Mouse (Mus musculus): ENCODE results near the gene Pramel3.
"Not testable (repeated sequence)": the region's sequence is repeated elsewhere in the genome, so short reads cannot be mapped to it uniquely, and the experiment has no call there.

Pramel3 gene

DNA sequence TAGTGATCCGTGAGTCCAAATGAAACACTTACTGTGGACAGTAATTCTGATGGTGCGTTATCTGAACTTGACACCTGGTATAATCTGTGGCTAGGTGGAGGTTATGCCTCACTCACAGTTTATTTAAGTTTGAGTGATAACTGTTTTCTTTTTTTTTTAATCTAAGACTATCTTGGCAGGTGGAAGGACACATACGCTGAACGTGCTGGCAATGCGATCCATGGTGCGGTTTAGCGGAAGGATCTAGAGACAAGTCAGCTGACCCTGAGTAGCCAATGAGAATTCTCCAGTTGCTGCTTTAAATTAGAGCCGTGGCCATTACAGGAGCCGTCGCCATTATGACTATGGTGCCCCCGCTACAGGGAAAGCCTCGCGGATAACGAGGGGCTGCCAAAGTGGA lies at the start of gene Pramel3:
Gene Pramel3, plus strand, starts transcription at position 301 of the 400 bp plus-strand sequence.
- not testable (repeated sequence) for DNase-seq (ENCODE audit: inconsistent ontology term)

DNA sequence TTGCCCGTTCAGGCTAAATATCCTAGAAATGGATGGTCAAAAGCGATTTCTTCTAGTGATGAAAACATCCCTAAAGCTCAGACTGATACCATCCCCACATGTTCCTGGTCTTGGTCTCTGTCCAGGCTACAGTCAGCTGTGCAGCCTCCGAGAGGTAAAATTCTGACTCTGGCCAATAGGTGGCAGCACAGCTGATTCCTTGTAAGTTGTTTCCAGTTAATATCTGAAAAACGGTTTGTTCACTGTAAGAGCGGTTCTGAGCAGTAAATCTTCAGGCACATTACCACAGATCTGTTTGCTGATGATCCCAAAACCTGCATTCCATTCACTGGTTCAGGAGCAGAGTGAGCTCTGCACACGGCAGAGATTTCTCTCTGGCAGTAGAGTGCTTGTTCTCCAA lies 58.6 kb downstream of the Pramel3 start:
- not testable (repeated sequence) for DNase-seq (ENCODE audit: inconsistent ontology term)

DNA sequence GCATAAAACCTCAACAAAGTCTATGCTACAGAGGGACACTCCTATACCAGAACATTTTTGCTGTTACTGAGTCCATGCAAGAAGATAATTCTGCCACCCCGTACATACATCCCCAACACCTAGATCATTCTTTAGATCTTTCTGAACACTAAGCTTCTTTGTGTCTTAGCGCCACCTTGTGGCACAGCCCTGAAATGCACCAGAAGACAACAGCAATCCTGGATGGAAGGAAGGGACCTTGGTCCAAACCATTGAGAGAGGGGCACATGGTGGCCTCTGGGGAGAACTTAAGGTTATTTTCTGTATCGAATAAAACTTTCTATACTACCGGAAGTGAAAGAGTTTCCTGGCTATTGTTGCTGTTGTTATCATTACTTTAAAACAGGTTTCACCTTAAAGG lies 59.8 kb downstream of the Pramel3 start:
- DNase-seq (ENCODE audit: inconsistent ontology term) = not testable (repeated sequence)
